Comparison of ENCODE assay signal across 8 mouse cellular contexts in the genomic region with DNA sequence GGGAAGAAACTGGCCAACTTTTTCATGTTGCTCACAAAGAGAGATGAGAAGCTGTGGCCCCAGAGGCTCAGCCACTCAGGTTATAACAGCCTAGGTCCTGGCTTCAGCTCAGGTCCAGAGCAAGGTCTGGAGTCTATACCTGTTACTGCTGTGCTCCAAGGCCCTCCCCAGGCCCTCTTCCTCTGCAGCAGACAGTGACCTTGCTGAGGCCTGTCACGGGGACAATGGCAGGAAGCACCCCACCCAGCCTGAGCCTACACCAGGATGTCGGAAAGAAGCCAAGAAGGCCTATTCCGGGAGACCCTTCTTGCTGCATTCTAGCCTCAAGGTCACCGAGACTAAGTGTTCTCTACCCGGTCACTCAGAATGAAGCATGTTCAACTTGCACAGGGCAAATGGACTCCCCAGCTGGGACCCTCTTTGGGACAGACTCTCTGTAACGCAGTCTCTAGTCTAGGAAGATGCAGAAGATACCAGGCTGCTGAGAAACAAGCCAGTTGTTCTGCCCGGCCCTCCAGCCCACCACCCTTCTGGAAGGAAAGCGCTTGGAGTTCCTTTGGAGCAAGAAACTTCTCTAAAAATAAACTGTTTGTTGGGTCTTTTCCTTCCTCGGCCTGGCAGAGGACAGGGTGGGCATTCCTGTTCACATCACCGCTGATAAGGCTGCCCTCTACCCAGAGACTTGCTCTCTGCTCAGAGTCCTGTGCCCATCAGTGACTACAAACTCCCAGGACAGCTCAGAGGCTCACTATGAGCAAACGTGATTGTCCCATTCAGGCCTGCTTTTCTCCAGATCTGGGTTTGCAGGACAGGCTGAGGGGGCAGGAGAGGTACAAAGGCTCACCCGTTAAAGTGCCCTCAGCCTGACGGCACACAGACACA. TPM values are rescaled to one million over a fixed set of nuclear protein-coding genes. Genes with fewer than 3 reads are reported as not detected.
DNase-seq lines count a peak whose midpoint lies in the region; ATAC-seq and TF ChIP-seq lines count a peak whose summit lies in the region.

No protein-coding gene starts in this region.

- no peak overlapping the region for H3K9ac ChIP-seq in neural tube, embryonic 12.5 days
- H3K9ac ChIP-seq in neural tube, embryonic 15.5 days (replicated peaks), result no peak overlapping the region
- no peak overlapping the region for H3K9ac ChIP-seq in lung, postnatal 0 days (replicated peaks; ENCODE audit: low read depth)

- peak; percentile 90 for TF ChIP-seq EP300 in lung, postnatal 0 days (IDR thresholded peaks at IDR 0.05)

- peaks cover 14% of the 10 kb centered on the region for H3K4me1 ChIP-seq in neural tube, embryonic 12.5 days
- peaks cover 27% of the 10 kb centered on the region; the same call in 1 of the 2 replicates for H3K4me1 ChIP-seq in neural tube, embryonic 15.5 days
- H3K4me1 ChIP-seq in heart, embryonic 10.5 days, result peaks cover 86% of the 10 kb centered on the region
- peaks cover 15% of the 10 kb centered on the region for H3K4me1 ChIP-seq in lung, postnatal 0 days (ENCODE audit: insufficient read depth, low read depth, low read length)

- H3K4me3 ChIP-seq in neural tube, embryonic 12.5 days, result no peak overlapping the region
- H3K4me3 ChIP-seq in neural tube, embryonic 15.5 days (replicated peaks), result no peak overlapping the region
- H3K4me3 ChIP-seq in heart, embryonic 10.5 days, result 0 out of 2 replicates have a peak overlapping the region, but pooled peaks have one; percentile 0
- H3K4me3 ChIP-seq in lung, postnatal 0 days (ENCODE audit: low read depth, low read length), result no peak overlapping the region

- DNase-seq in heart, embryonic 10.5 days (ENCODE audit: low spot score), result no peak
- DNase-seq in kidney, adult 18-20 months, result peak; percentile 59
- peak; percentile 84 for DNase-seq in lung, postnatal 0 days (ENCODE audit: low spot score)
- DNase-seq in cerebellum, adult 18-20 months, result no peak
- DNase-seq in urinary bladder, postnatal 14 days (ENCODE audit: low spot score), result no peak
- no peak for DNase-seq in right cerebral cortex, adult 18-20 months

- TF ChIP-seq CTCF in lung, postnatal 0 days (IDR thresholded peaks at IDR 0.05), result no peak

- 85% methylated on average over 13 of the region's 13 CpGs for WGBS in neural tube, embryonic 12.5 days
- WGBS in neural tube, embryonic 15.5 days, result 81% methylated on average over 13 of the region's 13 CpGs
- WGBS in heart, embryonic 10.5 days, result 44% methylated on average over 13 of the region's 13 CpGs
- 52% methylated on average over 13 of the region's 13 CpGs for WGBS in lung, postnatal 0 days

- no peaks in the 10 kb centered on the region for H3K36me3 ChIP-seq in neural tube, embryonic 12.5 days
- peaks cover 13% of the 10 kb centered on the region; the same call in 1 of the 2 replicates for H3K36me3 ChIP-seq in neural tube, embryonic 15.5 days
- peaks cover 18% of the 10 kb centered on the region; the same call in 1 of the 2 replicates for H3K36me3 ChIP-seq in heart, embryonic 10.5 days
- H3K36me3 ChIP-seq in lung, postnatal 0 days (ENCODE audit: insufficient read depth, low read length), result no peaks in the 10 kb centered on the region

- no peak overlapping the region for H3K4me2 ChIP-seq in neural tube, embryonic 12.5 days (replicated peaks)
- no peak overlapping the region for H3K4me2 ChIP-seq in neural tube, embryonic 15.5 days
- no peak overlapping the region for H3K4me2 ChIP-seq in lung, postnatal 0 days (replicated peaks; ENCODE audit: low read depth, low read length)

- 0 out of 2 replicates have a peak overlapping the region, but pooled peaks have one; percentile 15 for H3K27ac ChIP-seq in neural tube, embryonic 12.5 days
- H3K27ac ChIP-seq in neural tube, embryonic 15.5 days (replicated peaks), result no peak overlapping the region; the same call in 1 of the 2 replicates
- H3K27ac ChIP-seq in heart, embryonic 10.5 days, result peak overlapping the region; percentile 90
- peak overlapping the region; percentile 86 for H3K27ac ChIP-seq in lung, postnatal 0 days (ENCODE audit: low read length)

- no peaks in the 10 kb centered on the region for H3K9me3 ChIP-seq in neural tube, embryonic 12.5 days
- H3K9me3 ChIP-seq in neural tube, embryonic 15.5 days (replicated peaks), result no peaks in the 10 kb centered on the region
- H3K9me3 ChIP-seq in heart, embryonic 10.5 days, result no peaks in the 10 kb centered on the region
- H3K9me3 ChIP-seq in lung, postnatal 0 days (ENCODE audit: low read length), result no peaks in the 10 kb centered on the region

- no peak for ATAC-seq in neural tube, embryonic 12.5 days (ENCODE audit: low FRiP score, low read depth)
- ATAC-seq in neural tube, embryonic 15.5 days (ENCODE audit: low FRiP score), result no peak
- peak; percentile 84 for ATAC-seq in lung, postnatal 0 days

- H3K27me3 ChIP-seq in neural tube, embryonic 12.5 days (replicated peaks), result no peaks in the 10 kb centered on the region
- no peaks in the 10 kb centered on the region for H3K27me3 ChIP-seq in neural tube, embryonic 15.5 days (replicated peaks)
- no peaks in the 10 kb centered on the region for H3K27me3 ChIP-seq in heart, embryonic 10.5 days (ENCODE audit: insufficient read depth, poor library complexity, severe bottlenecking)
- H3K27me3 ChIP-seq in lung, postnatal 0 days (replicated peaks; ENCODE audit: insufficient read depth, low read length), result no peaks in the 10 kb centered on the region

RNA-seq across cellular contexts. Expression of gene Pitpnm2, which starts 35.7 kb away (rescaled TPM):
- 6.3 and 7.4 TPM in 2 replicates for polyA plus RNA-seq in neural tube, embryonic 12.5 days (2016; fragmentation: Nextera tagmentation; extraction: Ambion mirVana)
- polyA plus RNA-seq in neural tube, embryonic 15.5 days (2015; fragmentation: Nextera tagmentation; extraction: Ambion mirVana), result 8.9 and 9.4 TPM in 2 replicates
- polyA plus RNA-seq in heart, embryonic 10.5 days (2016; fragmentation: Nextera tagmentation; extraction: Ambion mirVana), result 4.8 and 6.1 TPM in 2 replicates
- polyA plus RNA-seq in lung, postnatal 0 days (2015; fragmentation: Nextera tagmentation; extraction: Ambion mirVana), result 9.2 and 10.5 TPM in 2 replicates

Comparison
In these comparisons a context has a peak if more than half of its experiments do, and no peak if none do; other contexts are left out.
1. DNase-seq: peak in kidney, adult 18-20 months (single experiment) and lung, postnatal 0 days (single experiment); none in heart, embryonic 10.5 days (single experiment), cerebellum, adult 18-20 months (0 of 2), urinary bladder, postnatal 14 days (single experiment) and right cerebral cortex, adult 18-20 months (single experiment).